Mouse (Mus musculus) layer of hippocampus, adult 9-11 months (tissue): ENCODE results near the gene Lst1.

ENCODE experiments used
- DNase-seq: peaks from one replicate; pipeline ENCODE4 v3.0.0; 2022

Lst1 gene

GRCm38 (mm10) chr17:35156461-35157200 is 31.6 kb downstream of the Lst1 start:
- no peak for DNase-seq

- no peak for DNase-seq
Measured at GRCm38 (mm10) chr17:35155451-35155850, 32.8 kb downstream of the Lst1 start.

GRCm38 (mm10) chr17:35154616-35155015 is 33.6 kb downstream of the Lst1 start:
- DNase-seq, result no peak

- DNase-seq, result no peak
Measured at GRCm38 (mm10) chr17:35153931-35154330, 34.3 kb downstream of the Lst1 start.

GRCm38 (mm10) chr17:35153077-35153476 is 35.2 kb downstream of the Lst1 start:
- DNase-seq, result no peak

GRCm38 (mm10) chr17:35152121-35152520 is 36.1 kb downstream of the Lst1 start:
- no peak for DNase-seq

- no peak for DNase-seq
Measured at GRCm38 (mm10) chr17:35147922-35148639, 40.2 kb downstream of the Lst1 start.

- DNase-seq, result no peak
Measured at GRCm38 (mm10) chr17:35147348-35147747, 40.9 kb downstream of the Lst1 start.

GRCm38 (mm10) chr17:35146139-35146538 is 42.1 kb downstream of the Lst1 start:
- no peak for DNase-seq

- DNase-seq, result no peak
Measured at GRCm38 (mm10) chr17:35141971-35142370, 46.3 kb downstream of the Lst1 start.

GRCm38 (mm10) chr17:35140490-35140996 is 47.7 kb downstream of the Lst1 start:
- no peak for DNase-seq

- no peak for DNase-seq
Measured at GRCm38 (mm10) chr17:35139269-35139668, 49.0 kb downstream of the Lst1 start.

- DNase-seq, result no peak
Measured at GRCm38 (mm10) chr17:35135591-35136320, 52.5 kb downstream of the Lst1 start.
